Mouse (Mus musculus): Measurements from ENCODE around the gene Arl4a. TPM values are rescaled to one million over a fixed set of nuclear protein-coding genes. Genes with fewer than 3 reads are reported as not detected.

The Arl4a gene
- 20.6 and 33.7 TPM in 2 replicates for polyA plus RNA-seq (2012; ENCODE audit: low replicate concordance)

DNA sequence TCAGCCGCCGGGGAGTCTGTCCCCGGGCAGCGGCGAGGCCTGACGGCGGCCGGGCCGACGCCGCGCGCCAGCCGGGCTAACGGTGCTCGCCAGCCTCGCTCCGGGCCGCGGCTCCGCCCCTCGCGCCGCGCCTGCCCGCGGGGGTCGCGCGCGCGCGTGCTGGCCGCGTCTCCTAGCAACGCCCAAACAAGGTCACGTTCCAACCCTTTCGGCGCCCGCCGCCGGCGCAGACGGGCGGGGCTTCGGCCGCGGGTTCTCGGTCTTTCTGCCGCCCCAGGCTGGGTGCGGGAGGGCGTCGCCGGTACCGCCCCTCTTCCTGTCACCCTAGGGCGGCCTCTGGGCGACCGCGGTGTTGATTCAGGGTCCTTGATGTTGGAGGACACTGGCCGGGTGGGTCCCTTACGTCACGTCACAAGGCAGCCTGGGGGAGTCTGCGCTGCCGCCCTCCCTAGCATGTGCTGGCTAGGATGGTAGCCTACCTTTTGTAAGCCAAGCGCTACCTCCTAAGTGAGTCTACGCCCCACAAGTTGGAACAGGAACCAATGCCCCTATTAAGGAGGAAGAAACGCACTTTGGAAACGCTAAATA lies at the start of gene Arl4a:
TSS of gene Arl4a (minus strand) at position 150 of the 588 bp plus-strand sequence.

Other genes with a start within 250 kb of the Arl4a start
- gene Scin, start 96.2 kb upstream of the Arl4a start, polyA plus RNA-seq (2012; ENCODE audit: low replicate concordance): 0.74 and 0.98 TPM in 2 replicates
- gene Lsmem1, start 161.5 kb upstream of the Arl4a start, polyA plus RNA-seq (2012; ENCODE audit: low replicate concordance): not detected in 2 replicates
- 16.9 and 31.3 TPM in 2 replicates for gene Ifrd1, start 210.5 kb upstream of the Arl4a start, polyA plus RNA-seq (2012; ENCODE audit: low replicate concordance)